Mouse (Mus musculus) hematopoietic stem cell, adult 5-6 weeks (primary cell): Measurements from ENCODE around the gene Clec12a. TPM values are rescaled to one million over a fixed set of nuclear protein-coding genes. Genes with fewer than 3 reads are reported as not detected.
"Not testable (repeated sequence)": the region's sequence is repeated elsewhere in the genome, so short reads cannot be mapped to it uniquely, and the experiment has no call there.

Experiments
- ATAC-seq, 2 experiments: fragments of 125-278 bp in 1 of 2; replicated peaks in 1 of 2; 2 replicates each; pipeline ENCODE4 v1.8.0; 2016 to 2017; ENCODE audit warnings: inconsistent platforms in 2 of 2, mild to moderate bottlenecking in 2 of 2, moderate number of reproducible peaks in 2 of 2, low read depth in 1 of 2, moderate TSS enrichment in 1 of 2; ENCODE audit not compliant: low FRiP score in 2 of 2, poor library complexity in 2 of 2, severe bottlenecking in 2 of 2, insufficient read depth in 1 of 2, low TSS enrichment in 1 of 2
- total RNA-seq: library from RNA; stranded (forward); fragments of 172-1452, 232-1000 nt; gene quantifications from 2 replicates; pipeline ENCODE4 v1.2.3, GENCODE M21; 2017

The Clec12a gene
- 85.2 and 94.1 TPM in 2 replicates for total RNA-seq

DNA sequence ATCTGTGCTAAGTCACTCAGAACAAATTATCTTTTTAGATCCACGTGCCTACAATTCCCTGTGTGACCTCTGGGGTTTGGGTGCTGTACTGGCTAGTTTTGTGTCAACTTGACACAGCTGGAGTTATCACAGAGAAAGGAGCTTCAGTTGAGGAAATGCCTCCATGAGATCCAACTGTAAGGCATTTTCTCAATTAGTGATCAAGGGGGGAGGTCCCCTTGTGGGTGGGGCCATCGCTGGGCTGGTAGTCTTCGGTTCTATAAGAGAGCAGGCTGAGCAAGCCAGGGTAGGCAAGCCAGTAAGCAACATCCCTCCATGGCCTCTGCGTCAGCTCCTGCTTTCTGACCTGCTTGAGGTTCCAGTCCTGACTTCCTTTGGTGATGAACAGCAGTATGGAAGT lies at the start of gene Clec12a:
TSS of gene Clec12a (plus strand) at position 301 of the 400 bp plus-strand sequence.
- not testable (repeated sequence) for ATAC-seq

DNA sequence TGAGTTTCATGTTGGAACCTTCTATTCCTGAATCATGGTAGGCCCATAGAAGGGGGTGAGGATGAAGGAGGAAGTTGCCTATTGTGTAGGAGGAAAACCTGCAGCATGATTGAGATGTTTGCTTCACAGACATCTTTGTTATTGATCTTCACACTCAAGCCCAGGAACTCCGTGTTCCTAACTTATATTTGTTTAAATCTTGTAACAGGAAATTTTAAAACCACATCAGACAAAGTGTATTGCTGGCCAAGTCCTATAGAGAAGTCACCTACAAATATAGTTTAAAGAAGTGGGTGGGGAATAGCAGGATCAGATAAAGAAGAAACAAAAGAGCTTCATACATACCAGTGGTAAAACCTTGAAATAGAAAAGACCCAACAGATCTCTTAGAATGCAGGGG lies 38.3 kb upstream of the Clec12a start:
- ATAC-seq: 0 out of 4 replicates have a peak, but pooled peaks of 1 of the 2 experiments have one; percentile 7

DNA sequence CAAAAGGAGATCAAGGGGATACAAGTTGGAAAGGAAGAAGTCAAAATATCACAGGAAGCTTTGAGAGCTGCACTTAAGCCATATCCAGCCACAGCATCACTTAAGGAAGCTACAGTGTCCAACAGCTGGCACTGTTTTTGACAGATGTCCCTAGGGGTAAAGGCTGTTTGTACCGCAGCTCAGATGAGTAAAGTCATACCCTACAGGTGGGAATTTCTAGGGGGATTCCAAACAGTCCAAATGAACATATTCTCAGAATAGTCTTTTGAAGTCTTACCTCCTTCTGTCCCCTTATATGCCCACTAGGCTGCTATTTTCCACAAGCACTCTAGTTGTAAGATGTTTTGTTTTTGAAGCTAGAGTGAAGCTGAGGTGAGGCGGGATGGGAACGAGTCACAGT lies 30.0 kb upstream of the Clec12a start:
- ATAC-seq: peak in 1 of 2 experiments; percentile 29; a peak in 1 of 4 replicates

DNA sequence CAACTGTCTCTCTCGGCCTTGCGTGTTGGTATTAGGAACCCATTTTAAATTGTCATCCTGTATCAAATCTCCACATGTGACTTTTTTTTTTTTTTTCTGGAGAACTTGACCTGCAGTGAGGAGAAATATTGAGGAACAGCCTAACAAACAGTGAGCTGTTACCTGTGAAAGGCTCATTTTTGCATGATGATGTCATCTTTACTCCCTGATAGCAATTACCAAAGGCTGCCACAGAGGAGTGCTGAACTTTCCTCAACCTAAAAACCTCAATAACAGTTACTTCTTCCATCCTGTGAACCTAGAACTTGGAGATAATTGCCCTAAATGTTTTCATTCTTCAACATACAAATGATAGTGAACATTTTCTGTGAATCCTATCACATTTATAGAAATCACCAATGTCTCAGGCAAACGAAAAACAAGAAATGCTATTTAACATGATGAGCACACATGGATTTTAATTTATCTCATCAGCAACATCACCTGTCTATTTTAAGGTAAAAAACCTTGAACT lies 27.8 kb upstream of the Clec12a start:
- ATAC-seq: no peak

DNA sequence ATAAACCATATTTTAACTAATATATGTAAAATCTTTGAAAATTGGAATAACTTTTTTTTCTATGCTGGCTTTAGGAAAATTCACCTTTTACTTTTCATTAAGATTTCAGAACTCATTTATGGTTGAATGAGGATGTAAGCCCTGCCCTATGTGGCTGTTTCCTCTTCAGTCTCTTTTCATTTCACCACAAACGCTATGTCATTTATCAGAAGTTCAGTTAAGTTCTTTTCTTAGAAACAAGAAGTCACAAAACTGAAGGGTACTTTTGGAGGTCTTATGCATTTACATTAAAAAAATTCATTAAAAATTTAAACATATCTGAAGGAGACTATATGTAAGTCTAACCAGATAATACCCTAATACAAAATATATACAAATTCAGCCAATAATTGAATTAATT lies 26.8 kb upstream of the Clec12a start:
- peak in 1 of 2 experiments; percentile 71; a peak in 1 of 4 replicates for ATAC-seq

DNA sequence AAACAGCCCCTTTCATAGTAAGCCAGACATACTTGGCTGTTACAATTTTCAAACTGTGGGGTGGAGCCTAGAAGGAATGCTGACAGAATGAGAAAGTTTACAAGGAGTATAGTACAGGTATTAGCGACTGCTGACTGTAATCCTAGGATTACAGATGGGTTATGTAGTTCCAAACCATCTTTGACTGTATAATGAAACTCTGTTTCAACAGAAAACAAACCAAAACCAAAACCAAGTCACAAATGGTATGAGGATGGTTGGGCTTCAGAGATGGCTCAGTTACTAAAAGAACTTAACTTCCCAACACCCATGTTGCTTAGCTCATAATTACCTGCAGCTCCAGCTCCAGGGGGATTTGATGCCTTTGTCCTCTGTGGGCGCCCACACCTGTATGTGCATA lies 26.0 kb upstream of the Clec12a start:
- peak; percentile 17 to 57; a peak in 3 of 4 replicates for ATAC-seq

DNA sequence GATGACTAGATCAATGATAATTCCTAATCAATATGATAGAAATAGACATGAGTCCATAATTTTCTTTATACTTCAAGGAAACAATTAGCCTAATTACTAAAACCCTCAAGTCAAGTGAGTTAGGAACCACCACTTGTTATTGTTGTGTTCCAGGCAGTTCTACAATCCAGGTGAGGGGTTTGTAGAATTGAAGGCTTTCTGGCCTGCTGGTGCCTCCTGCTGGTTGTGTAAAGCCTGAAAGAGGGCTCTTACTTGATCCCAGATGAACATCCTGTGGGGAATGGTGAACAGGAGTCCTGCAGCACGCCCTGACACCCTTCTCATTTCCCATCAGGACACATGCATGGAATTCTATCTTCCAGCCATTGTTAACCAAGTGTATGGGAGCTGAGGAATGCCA lies 24.1 kb upstream of the Clec12a start:
- no peak for ATAC-seq

DNA sequence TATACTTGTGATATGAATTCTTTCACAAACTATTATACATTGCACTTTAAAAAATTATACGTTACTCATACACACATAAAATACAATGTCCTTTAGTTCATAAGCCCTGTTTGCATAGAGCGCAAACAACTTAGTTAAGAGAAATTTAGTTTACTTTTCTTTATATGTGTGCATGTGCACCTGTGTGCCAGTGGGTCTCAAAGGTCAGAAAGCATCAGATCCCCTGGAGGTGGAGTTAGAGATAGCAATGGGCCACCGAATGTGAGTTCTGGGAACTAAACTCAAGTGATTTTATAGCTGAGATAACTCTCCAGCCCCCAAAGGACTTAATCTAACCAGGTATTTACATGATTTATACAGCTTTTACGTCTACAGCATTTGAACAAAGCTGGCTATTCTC lies 23.2 kb upstream of the Clec12a start:
- no peak for ATAC-seq

DNA sequence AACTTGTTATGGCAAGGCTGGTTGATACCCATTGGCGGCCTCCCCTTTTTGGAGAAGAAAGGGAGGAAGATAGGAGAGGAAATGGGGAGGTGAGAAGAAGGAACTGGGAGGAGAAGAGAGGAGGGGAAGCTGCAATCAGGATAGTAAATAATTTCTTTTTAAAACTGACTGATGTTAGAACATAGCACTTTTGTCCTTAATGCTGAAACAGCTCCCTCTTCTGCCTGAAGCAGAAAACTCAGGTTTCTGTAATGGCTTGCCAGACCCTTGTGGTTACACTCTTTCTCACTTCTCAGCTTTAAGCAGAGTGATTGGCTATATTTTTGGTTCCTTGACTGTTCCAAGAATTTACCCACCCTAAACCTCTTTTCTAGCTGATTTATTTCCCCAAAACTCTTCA lies 16.5 kb upstream of the Clec12a start:
- peak; percentile 77 to 86 for ATAC-seq

DNA sequence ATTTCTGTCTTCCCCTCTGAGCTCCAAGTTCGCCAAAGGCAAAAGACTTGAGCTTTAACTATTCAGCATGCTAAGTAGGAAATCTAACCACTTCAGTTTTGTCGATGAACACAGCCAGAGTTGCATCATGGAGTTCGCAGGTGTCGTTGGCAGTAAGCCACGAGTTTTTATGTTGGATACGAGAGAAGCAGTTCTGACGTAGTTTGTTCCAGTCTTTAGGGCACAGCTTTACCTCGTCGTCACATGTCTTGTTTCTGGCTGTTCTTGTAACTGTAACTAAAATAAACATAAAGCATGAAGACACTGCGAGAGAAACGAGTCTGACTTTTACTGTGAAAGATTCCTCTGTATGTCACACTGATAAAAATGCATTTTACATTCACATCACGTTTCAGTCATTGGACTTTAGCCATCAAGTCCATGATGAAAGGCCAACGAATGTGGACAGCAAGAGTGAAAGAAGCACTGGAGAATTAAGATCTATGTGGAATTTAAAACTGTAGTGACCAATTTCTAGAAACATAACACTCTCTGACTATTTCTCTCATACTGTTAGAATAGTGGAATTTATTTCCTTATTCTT lies 15.8 kb upstream of the Clec12a start:
- peak in 1 of 2 experiments; percentile 43; a peak in 1 of 4 replicates for ATAC-seq

DNA sequence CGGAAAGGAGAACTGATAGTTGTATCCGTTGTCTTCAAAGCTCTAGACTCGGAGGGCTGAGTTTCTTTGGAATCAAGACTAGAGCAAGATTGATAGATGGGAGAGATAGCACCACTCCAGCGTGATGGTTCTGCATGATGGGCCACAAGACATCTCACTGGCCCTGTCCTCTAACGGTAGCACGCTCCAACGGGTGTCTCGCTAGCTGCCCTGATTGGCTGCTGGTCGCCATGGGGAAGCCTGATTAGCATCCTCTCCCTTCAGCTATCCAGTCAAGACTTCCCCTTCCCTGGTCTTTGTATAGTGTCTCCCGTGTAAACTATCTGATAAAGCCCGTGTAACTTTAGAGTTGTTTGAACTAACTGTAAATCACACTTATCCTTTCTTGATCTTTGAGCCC lies 10.9 kb upstream of the Clec12a start, which contains the start of gene 4922502D21Rik:
TSS of gene 4922502D21Rik (minus strand) at position 187 of the 400 bp plus-strand sequence.
- ATAC-seq: no peak

DNA sequence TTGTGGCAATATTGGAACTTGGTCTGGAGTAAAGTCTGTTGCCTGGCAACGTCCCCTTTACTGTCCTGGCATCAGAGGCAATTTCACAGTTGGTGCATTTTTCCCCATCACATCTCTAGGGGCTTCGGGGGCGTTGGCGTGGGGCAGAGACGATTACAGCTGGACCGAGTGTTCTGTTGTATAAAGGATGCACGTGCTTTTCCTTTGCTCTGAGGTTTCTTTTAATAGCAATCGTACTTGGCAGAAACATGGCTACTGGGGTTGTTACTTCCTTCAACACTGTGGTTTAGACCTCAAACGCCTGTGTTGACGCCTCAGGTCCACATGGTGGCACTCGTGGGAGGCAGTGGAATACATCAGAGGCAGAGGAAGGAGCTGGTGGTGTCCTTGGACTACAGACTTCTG lies 8.8 kb upstream of the Clec12a start:
- ATAC-seq: peak; percentile 99

DNA sequence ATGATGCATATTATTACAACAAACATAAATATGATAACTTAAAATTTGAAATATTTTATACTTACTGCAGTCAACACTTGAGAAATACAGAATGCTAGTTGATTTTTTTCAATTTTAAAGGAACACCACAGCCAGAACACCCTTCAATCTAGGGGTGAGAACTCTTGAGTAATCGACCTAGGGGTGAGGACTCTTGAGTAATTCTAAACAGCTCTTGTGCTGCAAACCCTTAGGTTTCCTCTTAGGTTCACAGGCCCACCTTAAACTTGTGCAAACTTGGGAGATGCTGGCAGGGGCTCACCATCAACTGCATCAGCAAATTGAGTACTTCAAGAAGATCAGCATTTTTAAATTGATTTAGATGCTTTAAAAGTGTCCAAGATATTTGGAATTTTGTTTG lies 4.7 kb upstream of the Clec12a start:
- peak in 1 of 2 experiments; percentile 23; a peak in 1 of 4 replicates for ATAC-seq

DNA sequence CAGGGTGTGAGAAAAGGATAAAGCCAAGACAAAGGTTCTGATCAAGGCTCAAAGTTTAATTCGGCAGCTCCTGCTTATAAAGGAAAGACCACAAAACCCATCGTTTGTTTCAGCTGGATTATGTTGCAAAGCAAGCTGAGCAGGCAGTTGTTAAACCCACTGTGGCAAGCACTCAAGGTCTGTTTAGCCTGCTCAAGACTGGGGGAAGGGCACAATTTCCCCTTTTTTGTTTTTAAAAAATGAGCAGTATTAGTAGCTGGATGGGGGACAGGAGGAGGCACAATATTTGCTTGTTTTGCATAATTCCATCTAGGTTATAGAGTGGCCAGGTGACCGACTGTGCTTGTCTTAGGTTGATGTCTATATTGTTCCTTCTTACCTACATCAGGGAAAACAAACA lies 1.9 kb downstream of the Clec12a start:
- peak; percentile 37 to 45; a peak in 2 of 4 replicates for ATAC-seq

DNA sequence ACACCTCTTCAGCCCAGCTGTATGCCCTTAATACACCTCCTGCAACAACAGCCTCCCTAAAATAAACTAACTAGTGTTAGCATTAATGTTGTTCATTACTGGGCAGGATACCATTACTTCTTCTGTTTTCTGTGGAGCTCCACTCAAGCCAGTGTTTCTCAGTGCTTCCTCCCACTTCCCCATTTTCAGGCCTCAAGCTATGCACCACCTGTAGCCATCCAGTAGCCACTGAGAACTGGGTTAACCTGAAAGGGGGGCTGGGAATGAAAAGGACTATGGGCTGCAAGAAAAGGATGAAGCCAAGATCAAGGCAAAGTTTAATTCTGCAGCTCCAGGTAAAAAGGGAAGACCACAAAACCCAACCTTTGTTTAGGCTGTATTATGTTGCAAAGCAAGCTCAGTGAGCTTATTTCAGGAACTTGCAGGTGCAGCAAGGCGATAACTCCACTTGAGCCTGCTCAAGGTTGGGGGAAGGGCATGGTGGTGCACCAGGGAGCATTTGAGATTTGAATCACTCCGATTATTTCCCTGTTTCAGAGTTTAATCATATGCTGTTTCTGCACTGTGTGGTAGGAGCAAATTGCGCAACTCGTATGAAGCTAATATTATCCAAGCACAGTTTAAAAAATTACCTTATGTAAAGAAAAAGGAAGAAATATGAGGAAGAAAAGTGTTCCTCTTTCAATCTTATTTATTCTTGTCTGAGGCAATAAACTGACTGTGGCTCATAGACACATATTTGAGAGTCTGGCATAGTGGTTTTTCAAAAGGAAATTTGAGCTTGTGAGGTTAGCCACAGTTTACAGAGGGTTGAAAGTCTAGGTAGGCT lies 7.2 kb downstream of the Clec12a start:
- ATAC-seq: peak; percentile 89 to 90

DNA sequence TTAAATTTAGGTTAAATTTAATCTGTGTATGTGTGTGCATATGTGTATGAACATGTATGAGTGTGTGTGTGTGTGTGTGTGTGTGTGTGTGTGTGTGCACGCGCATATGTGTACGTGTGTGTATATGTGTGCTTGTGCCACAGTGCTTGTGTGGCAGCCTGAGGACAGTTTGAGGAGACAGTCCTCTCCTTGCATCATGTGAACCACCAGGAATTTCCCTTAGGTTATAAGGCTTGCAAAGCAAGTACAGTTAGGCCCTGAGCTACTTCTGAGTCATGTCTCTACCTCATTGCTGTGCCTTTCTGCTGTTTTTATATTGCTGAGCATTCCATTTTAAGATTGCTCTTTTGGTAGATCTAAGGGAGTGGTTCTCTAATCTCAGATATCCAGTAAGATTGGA lies 8.6 kb downstream of the Clec12a start:
- ATAC-seq: no peak

DNA sequence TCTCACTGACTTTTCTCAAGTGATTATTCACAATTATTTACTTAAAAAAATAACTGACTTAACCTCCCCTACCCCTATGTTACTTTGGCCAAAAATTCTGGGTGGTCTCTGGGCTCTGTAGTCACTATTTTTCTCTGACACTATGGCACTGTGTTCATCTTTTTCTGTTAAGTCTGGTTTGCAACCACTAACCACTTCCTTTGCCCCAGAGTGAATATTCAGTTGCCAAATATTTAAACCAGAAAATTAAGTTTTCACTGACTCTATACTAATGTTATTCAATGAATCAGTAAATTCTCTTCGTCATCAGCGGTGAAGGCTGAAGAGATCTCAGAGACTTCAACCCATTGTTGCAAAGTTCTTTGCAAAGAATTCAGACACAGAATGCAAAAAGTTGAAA lies 13.3 kb downstream of the Clec12a start:
- peak; percentile 67 to 72; a peak in 1 of 4 replicates for ATAC-seq

DNA sequence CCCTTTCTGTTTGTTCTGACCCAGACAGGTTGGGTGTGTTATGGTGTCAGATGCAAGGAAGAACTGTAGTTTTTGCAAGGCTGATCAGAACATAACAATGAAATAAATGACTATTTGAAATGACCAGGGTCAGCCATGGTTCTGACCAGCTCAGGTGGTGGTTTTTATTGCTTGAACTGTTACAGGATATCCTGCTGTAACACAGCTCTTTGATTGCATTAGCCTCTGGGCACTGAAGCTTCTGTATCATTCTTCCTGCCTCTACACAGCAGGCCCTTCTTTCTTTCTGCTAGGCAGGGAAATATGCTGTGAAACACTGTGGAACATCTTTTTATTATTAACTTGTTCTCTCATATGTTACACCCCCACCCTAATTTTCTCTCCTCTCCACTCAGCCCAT lies 13.9 kb downstream of the Clec12a start:
- peak in 1 of 2 experiments; percentile 64; a peak in 1 of 4 replicates for ATAC-seq
